In genomic region chr5:135715624-135716023, GRCm38 (mm10) we compare ENCODE assay signal across 14 mouse cellular contexts. TPM values are rescaled to one million over a fixed set of nuclear protein-coding genes. Genes with fewer than 3 reads are reported as not detected.
DNase-seq lines count a peak whose midpoint lies in the region; ATAC-seq and TF ChIP-seq lines count a peak whose summit lies in the region.
"Had no signal": no experiment of that assay in that cellular context is flagged by ENCODE, and none has a peak within 500 bp of the region (broad histone marks: within the 10 kb centered on the region; RNA-seq: fewer than 3 reads in every experiment).

No protein-coding gene starts in this region.

- H3K27me3 ChIP-seq in forebrain, postnatal 0 days (ENCODE audit: insufficient read depth, low read length) = no peaks in the 10 kb centered on the region
- H3K27me3 ChIP-seq in forebrain, embryonic 15.5 days = no peaks in the 10 kb centered on the region
- H3K27me3 ChIP-seq in thymus, adult 2 months (ENCODE audit: control insufficient read depth, insufficient read depth, low read length) = no peaks in the 10 kb centered on the region
- H3K27me3 ChIP-seq in hindbrain, embryonic 12.5 days = no peaks in the 10 kb centered on the region
- H3K27me3 ChIP-seq: heart, embryonic 15.5 days; liver, embryonic 15.5 days; midbrain, embryonic 15.5 days had no signal

- H3K4me3 ChIP-seq in forebrain, postnatal 0 days (ENCODE audit: low read depth, low read length) = no peak overlapping the region
- no peak overlapping the region for H3K4me3 ChIP-seq in forebrain, embryonic 15.5 days
- no peak overlapping the region for H3K4me3 ChIP-seq in thymus, adult 2 months (ENCODE audit: control insufficient read depth, insufficient read depth, low read length)
- H3K4me3 ChIP-seq in hindbrain, embryonic 12.5 days = no peak overlapping the region
- H3K4me3 ChIP-seq: heart, embryonic 15.5 days; liver, embryonic 15.5 days; midbrain, embryonic 15.5 days had no signal

- H3K36me3 ChIP-seq in forebrain, postnatal 0 days (ENCODE audit: insufficient read depth) = peaks cover 26% of the 10 kb centered on the region
- peaks cover 19% of the 10 kb centered on the region; the same call in 1 of the 2 replicates for H3K36me3 ChIP-seq in forebrain, embryonic 15.5 days
- peaks cover 12% of the 10 kb centered on the region; the same call in 1 of the 2 replicates for H3K36me3 ChIP-seq in thymus, adult 2 months (ENCODE audit: control insufficient read depth, insufficient read depth, low read length)
- H3K36me3 ChIP-seq in hindbrain, embryonic 12.5 days = peaks cover 32% of the 10 kb centered on the region

- 64% methylated on average over 10 of the region's 10 CpGs for WGBS in forebrain, postnatal 0 days
- 62% methylated on average over 10 of the region's 10 CpGs for WGBS in forebrain, embryonic 15.5 days
- WGBS in thymus, adult 2 months = 64% methylated on average over 10 of the region's 10 CpGs
- 58% methylated on average over 10 of the region's 10 CpGs for WGBS in hindbrain, embryonic 12.5 days

- no peak for TF ChIP-seq POLR2A in thymus, adult 2 months (IDR thresholded peaks at IDR 0.05; ENCODE audit: control insufficient read depth, extremely low read depth, insufficient read depth, low read length, poor library complexity)

- H3K4me1 ChIP-seq in forebrain, postnatal 0 days (ENCODE audit: insufficient read depth) = no peaks in the 10 kb centered on the region
- 0 out of 2 replicates have a peak, but pooled peaks cover 4% of the 10 kb centered on the region for H3K4me1 ChIP-seq in forebrain, embryonic 15.5 days
- H3K4me1 ChIP-seq in thymus, adult 2 months (replicated peaks; ENCODE audit: control insufficient read depth, insufficient read depth, low read length) = peaks cover 12% of the 10 kb centered on the region
- H3K4me1 ChIP-seq in hindbrain, embryonic 12.5 days = peaks cover 17% of the 10 kb centered on the region

- H3K9ac ChIP-seq in forebrain, postnatal 0 days = no peak overlapping the region
- no peak overlapping the region for H3K9ac ChIP-seq in forebrain, embryonic 15.5 days (replicated peaks)
- H3K9ac ChIP-seq in hindbrain, embryonic 12.5 days = no peak overlapping the region
- H3K9ac ChIP-seq: heart, embryonic 15.5 days; liver, embryonic 15.5 days; midbrain, embryonic 15.5 days had no signal

- no peaks in the 10 kb centered on the region for H3K9me3 ChIP-seq in forebrain, postnatal 0 days (ENCODE audit: low read length)
- H3K9me3 ChIP-seq in forebrain, embryonic 15.5 days = no peaks in the 10 kb centered on the region
- no peaks in the 10 kb centered on the region for H3K9me3 ChIP-seq in hindbrain, embryonic 12.5 days (replicated peaks)
- H3K9me3 ChIP-seq: heart, embryonic 15.5 days; liver, embryonic 15.5 days; midbrain, embryonic 15.5 days had no signal

- no peak for ATAC-seq in forebrain, postnatal 0 days
- no peak for ATAC-seq in forebrain, embryonic 15.5 days (replicated peaks)
- ATAC-seq in hindbrain, embryonic 12.5 days (ENCODE audit: low FRiP score) = no peak
- ATAC-seq: midbrain, embryonic 15.5 days had no signal

- peak; percentile 35; the same call in 1 of the 2 replicates for TF ChIP-seq CTCF in forebrain, postnatal 0 days (IDR thresholded peaks at IDR 0.05; ENCODE audit: low read depth)
- TF ChIP-seq CTCF in thymus, adult 2 months (IDR thresholded peaks at IDR 0.05; ENCODE audit: borderline replicate concordance, control insufficient read depth, extremely low read depth, insufficient read depth, low read length, poor library complexity) = no peak

- DNase-seq in forebrain, postnatal 0 days = no peak
- peak; percentile 27 for DNase-seq in kidney, postnatal 14 days
- no peak for DNase-seq in kidney, adult 9 months
- peak; percentile 31 for DNase-seq in thymus, adult 2 months
- no peak for DNase-seq in thymus, postnatal 0 days (ENCODE audit: low spot score)
- DNase-seq in frontal cortex, postnatal 36 days (ENCODE audit: low spot score in 2 of 2) = no peak
- DNase-seq: cerebellum, postnatal 25 days; kidney, adult 8-10 months; right cerebral cortex, postnatal 4 days had no signal

- H3K4me2 ChIP-seq in forebrain, postnatal 0 days (ENCODE audit: low read depth) = no peak overlapping the region
- H3K4me2 ChIP-seq in forebrain, embryonic 15.5 days (replicated peaks) = no peak overlapping the region
- H3K4me2 ChIP-seq in hindbrain, embryonic 12.5 days (replicated peaks) = no peak overlapping the region
- H3K4me2 ChIP-seq: heart, embryonic 15.5 days; liver, embryonic 15.5 days; midbrain, embryonic 15.5 days had no signal

- no peak overlapping the region for H3K27ac ChIP-seq in forebrain, postnatal 0 days (ENCODE audit: low read depth, low read length)
- H3K27ac ChIP-seq in forebrain, embryonic 15.5 days (replicated peaks) = no peak overlapping the region
- H3K27ac ChIP-seq in thymus, adult 2 months (ENCODE audit: control insufficient read depth, insufficient read depth, low read length) = no peak overlapping the region
- H3K27ac ChIP-seq in hindbrain, embryonic 12.5 days = no peak overlapping the region
- H3K27ac ChIP-seq: heart, embryonic 15.5 days; liver, embryonic 15.5 days; midbrain, embryonic 15.5 days had no signal

RNA-seq across cellular contexts. Expression of gene Tmem120a, which starts 28.6 kb away (rescaled TPM):
- 42.7 and 49.1 TPM in 2 replicates for total RNA-seq in forebrain, postnatal 0 days (2014; rRNA removed)
- polyA plus RNA-seq in forebrain, postnatal 0 days (2015; fragmentation: Nextera tagmentation; extraction: Ambion mirVana) = 111 and 126 TPM in 2 replicates
- polyA plus RNA-seq in forebrain, embryonic 15.5 days (2015; fragmentation: Nextera tagmentation; extraction: Ambion mirVana) = 74.9 and 80.7 TPM in 2 replicates
- polyA plus RNA-seq in thymus, adult 2 months (2012; rRNA removed) = 31.0 and 37.7 TPM in 2 replicates
- polyA plus RNA-seq in thymus, postnatal 0 days (2015; fragmentation: Nextera tagmentation; extraction: Ambion mirVana) = 37.3 and 40.4 TPM in 2 replicates
- polyA plus RNA-seq in hindbrain, embryonic 12.5 days (2016; fragmentation: Nextera tagmentation; extraction: Ambion mirVana) = 61.0 and 65.0 TPM in 2 replicates

RNA-seq across cellular contexts. Expression of gene Por, which starts 45.8 kb away (rescaled TPM):
- 78.5 and 89.5 TPM in 2 replicates for total RNA-seq in forebrain, postnatal 0 days (2014; rRNA removed)
- polyA plus RNA-seq in forebrain, postnatal 0 days (2015; fragmentation: Nextera tagmentation; extraction: Ambion mirVana) = 76.7 and 96.1 TPM in 2 replicates
- 108 and 111 TPM in 2 replicates for polyA plus RNA-seq in forebrain, embryonic 15.5 days (2015; fragmentation: Nextera tagmentation; extraction: Ambion mirVana)
- polyA plus RNA-seq in thymus, adult 2 months (2012; rRNA removed) = 120 and 132 TPM in 2 replicates
- polyA plus RNA-seq in thymus, postnatal 0 days (2015; fragmentation: Nextera tagmentation; extraction: Ambion mirVana) = 44.4 and 45.8 TPM in 2 replicates
- polyA plus RNA-seq in hindbrain, embryonic 12.5 days (2016; fragmentation: Nextera tagmentation; extraction: Ambion mirVana) = 118 and 119 TPM in 2 replicates

Comparison
In these comparisons a context has a peak if more than half of its experiments do, and no peak if none do; other contexts are left out.
1. DNase-seq: peak in kidney, postnatal 14 days (single experiment) and thymus, adult 2 months (single experiment); none in forebrain, postnatal 0 days (single experiment), kidney, adult 9 months (single experiment), thymus, postnatal 0 days (single experiment) and frontal cortex, postnatal 36 days (0 of 2).